Mouse (Mus musculus) cerebellum, adult 2 months (tissue): Measurements from ENCODE around the gene Jmjd7. TPM values are rescaled to one million over a fixed set of nuclear protein-coding genes. Genes with fewer than 3 reads are reported as not detected.

Experiments used
- DNase-seq, 2 experiments: peaks; one replicate each; pipeline ENCODE4 v3.0.0; 2021
- H3K27ac ChIP-seq: fragments of 200-500 bp; 2 replicates; pipeline ENCODE4 v1.5.1; 2012; ENCODE audit warnings: low read length, control low read depth, inconsistent platforms; ENCODE audit not compliant: insufficient read depth
- H3K27me3 ChIP-seq: fragments of 200-500 bp; 2 replicates; pipeline ENCODE4 v1.6.1; 2012; ENCODE audit warnings: inconsistent platforms, mild to moderate bottlenecking, low read length, moderate library complexity; ENCODE audit not compliant: control insufficient read depth, insufficient read depth
- H3K4me1 ChIP-seq: fragments of 200-500 bp; 2 replicates; pipeline ENCODE4 v1.6.1; 2011; ENCODE audit warnings: low read length; ENCODE audit not compliant: control insufficient read depth, insufficient read depth
- H3K4me3 ChIP-seq: fragments of 200-500 bp; replicated peaks from 2 replicates; pipeline ENCODE3; 2011; ENCODE audit warnings: mild to moderate bottlenecking, low read depth, low read length, control low read depth; ENCODE audit not compliant: insufficient read depth
- CTCF ChIP-seq: fragments of 200-500 bp; IDR thresholded peaks from 2 replicates; pipeline ENCODE4 v1.5.1; 2011; ENCODE audit warnings: low read depth, mild to moderate bottlenecking, control low read depth, low read length, moderate library complexity, borderline replicate concordance; ENCODE audit not compliant: insufficient read depth
- POLR2A ChIP-seq: fragments of 200-500 bp; IDR thresholded peaks from 2 replicates; pipeline ENCODE4 v1.6.1; 2011; ENCODE audit warnings: low read length, control low read depth, borderline replicate concordance; ENCODE audit not compliant: insufficient read depth
- WGBS: fragments of 180-500 bp; shearing (Covaris S2); methylation state at CpG from one replicate; pipeline ENCODE4 v1.1.7; 2018; 5-methylcytosine and 5-hydroxymethylcytosine counted together
- polyA plus RNA-seq: library from polyadenylated mRNA; depleted of rRNA; stranded (reverse); fragments of >200 nt; gene quantifications from 2 replicates; pipeline ENCODE4 v1.2.3, GENCODE M21; 2012

The Jmjd7 gene
- polyA plus RNA-seq, 1 experiment = 11.2 TPM

- peak in 1 of 2 experiments; percentile 33 for DNase-seq
- Histone ChIP-seq H3K27me3 (no peaks in the 10 kb centered on the region), H3K27ac (no peak overlapping the region), H3K4me1 (peaks cover 2% of the 10 kb centered on the region), H3K4me3 (no peak overlapping the region)
- WGBS = 69% methylated on average over 10 of the region's 10 CpGs
- no peak for TF ChIP-seq POLR2A
- peak; percentile 32; the same call in 1 of the 2 replicates for TF ChIP-seq CTCF
Observed at GRCm38 (mm10) chr2:120049632-120050274, 22.5 kb downstream of the Jmjd7 start.

- no peak for DNase-seq
- Histone ChIP-seq H3K27me3 (no peaks in the 10 kb centered on the region), H3K27ac (no peak overlapping the region), H3K4me1 (no peaks in the 10 kb centered on the region), H3K4me3 (no peak overlapping the region)
- WGBS = 47% methylated on average over 6 of the region's 6 CpGs
- no peak for TF ChIP-seq CTCF
- no peak for TF ChIP-seq POLR2A
Observed at GRCm38 (mm10) chr2:120051405-120051804, 24.1 kb downstream of the Jmjd7 start.

GRCm38 (mm10) chr2:120054771-120055552, 27.7 kb downstream of the Jmjd7 start:
- Histone ChIP-seq H3K27ac (no peak overlapping the region), H3K4me3 (no peak overlapping the region), H3K4me1 (no peaks in the 10 kb centered on the region), H3K27me3 (no peaks in the 10 kb centered on the region)
- DNase-seq = no peak
- WGBS = 82% methylated on average over 12 of the region's 12 CpGs
- TF ChIP-seq CTCF (no peak), POLR2A (no peak)

- no peak overlapping the region for H3K27ac ChIP-seq
- H3K4me3 ChIP-seq = no peak overlapping the region
- no peaks in the 10 kb centered on the region for H3K27me3 ChIP-seq
- no peak for DNase-seq
- no peaks in the 10 kb centered on the region for H3K4me1 ChIP-seq
- 41% methylated on average over 10 of the region's 10 CpGs for WGBS
- no peak for TF ChIP-seq POLR2A
- TF ChIP-seq CTCF = no peak
Observed at GRCm38 (mm10) chr2:120055923-120056322, 28.6 kb downstream of the Jmjd7 start.

GRCm38 (mm10) chr2:120058818-120059217, 31.5 kb downstream of the Jmjd7 start:
- 0 out of 2 replicates have a peak, but pooled peaks cover 5% of the 10 kb centered on the region for H3K4me1 ChIP-seq
- DNase-seq = no peak
- H3K27me3 ChIP-seq = no peaks in the 10 kb centered on the region
- 90% methylated on average over 4 of the region's 4 CpGs for WGBS
- no peak overlapping the region for H3K27ac ChIP-seq
- TF ChIP-seq CTCF = no peak
- TF ChIP-seq POLR2A = no peak
- no peak overlapping the region for H3K4me3 ChIP-seq

- 94% methylated on average over 3 of the region's 3 CpGs for WGBS
- no peak overlapping the region for H3K4me3 ChIP-seq
- H3K27ac ChIP-seq = no peak overlapping the region
- H3K4me1 ChIP-seq = 0 out of 2 replicates have a peak, but pooled peaks cover 5% of the 10 kb centered on the region
- no peak for DNase-seq
- TF ChIP-seq POLR2A (no peak), CTCF (no peak)
- H3K27me3 ChIP-seq = no peaks in the 10 kb centered on the region
Observed at GRCm38 (mm10) chr2:120059466-120059865, 32.2 kb downstream of the Jmjd7 start.

- no peak for DNase-seq
- TF ChIP-seq POLR2A = no peak
- no peak for TF ChIP-seq CTCF
- no peak overlapping the region for H3K27ac ChIP-seq
- H3K4me1 ChIP-seq = 0 out of 2 replicates have a peak, but pooled peaks cover 5% of the 10 kb centered on the region
- WGBS = 65% methylated on average over 6 of the region's 6 CpGs
- no peak overlapping the region for H3K4me3 ChIP-seq
- H3K27me3 ChIP-seq = no peaks in the 10 kb centered on the region
Observed at GRCm38 (mm10) chr2:120060190-120060589, 32.9 kb downstream of the Jmjd7 start.

- Histone ChIP-seq H3K27ac (no peak overlapping the region), H3K4me1 (0 out of 2 replicates have a peak, but pooled peaks cover 5% of the 10 kb centered on the region), H3K27me3 (no peaks in the 10 kb centered on the region), H3K4me3 (no peak overlapping the region)
- TF ChIP-seq POLR2A (no peak), CTCF (no peak)
- WGBS = 80% methylated on average over 9 of the region's 9 CpGs
- DNase-seq = no peak
Observed at GRCm38 (mm10) chr2:120060651-120061050, 33.4 kb downstream of the Jmjd7 start.
